Mouse (Mus musculus) olfactory bulb, adult 2 months (tissue): ENCODE results near the gene Fam129b.

Source experiments
- CTCF ChIP-seq: fragments of 200-500 bp; IDR thresholded peaks from 2 replicates; pipeline ENCODE4 v1.5.1; 2012; ENCODE audit warnings: low read depth, mild to moderate bottlenecking, low read length, moderate library complexity; ENCODE audit not compliant: insufficient read depth
- POLR2A ChIP-seq: fragments of 200-500 bp; IDR thresholded peaks from 2 replicates; pipeline ENCODE4 v1.6.1; 2012; ENCODE audit warnings: mild to moderate bottlenecking, low read depth, low read length, moderate library complexity; ENCODE audit not compliant: insufficient read depth

DNA sequence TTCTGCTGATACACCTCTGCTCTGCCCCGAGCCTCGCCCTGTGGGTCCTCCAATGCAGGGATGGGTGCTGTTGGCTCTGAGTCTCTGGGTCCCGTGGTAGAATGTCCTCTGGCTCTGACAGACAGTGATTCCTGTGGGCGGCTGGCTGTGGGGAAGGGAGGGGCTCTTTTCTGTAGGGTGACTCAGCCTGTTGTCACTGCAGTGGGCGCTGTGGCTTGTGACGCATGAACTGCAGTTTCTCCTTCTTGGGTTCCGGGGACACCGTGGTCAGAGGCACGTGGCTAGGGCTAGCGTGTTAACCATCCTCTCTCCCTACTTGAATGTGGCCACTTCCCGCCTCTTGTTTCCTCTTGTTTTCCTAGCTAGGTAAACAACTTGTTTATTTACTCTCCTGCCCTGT is 41.6 kb downstream of the Fam129b start:
- no peak for TF ChIP-seq CTCF
- no peak for TF ChIP-seq POLR2A
